Mouse (Mus musculus): ENCODE measurements around the gene Rock2.

- no peak for TF ChIP-seq EP300 (IDR thresholded peaks at IDR 0.05; ENCODE audit: low read depth)
- no peak for TF ChIP-seq CTCF (IDR thresholded peaks at IDR 0.05; ENCODE audit: low read depth)
Observed at GRCm38 (mm10) chr12:16870405-16871068, 24.2 kb upstream of the Rock2 start.
